Mouse (Mus musculus): Measurements from ENCODE around the gene Cacna1a. TPM values are rescaled to one million over a fixed set of nuclear protein-coding genes. Genes with fewer than 3 reads are reported as not detected.
"Not testable (repeated sequence)": the region's sequence is repeated elsewhere in the genome, so short reads cannot be mapped to it uniquely, and the experiment has no call there.

Cacna1a gene
- total RNA-seq, 2 experiments from 2014 or later, result not detected

DNA sequence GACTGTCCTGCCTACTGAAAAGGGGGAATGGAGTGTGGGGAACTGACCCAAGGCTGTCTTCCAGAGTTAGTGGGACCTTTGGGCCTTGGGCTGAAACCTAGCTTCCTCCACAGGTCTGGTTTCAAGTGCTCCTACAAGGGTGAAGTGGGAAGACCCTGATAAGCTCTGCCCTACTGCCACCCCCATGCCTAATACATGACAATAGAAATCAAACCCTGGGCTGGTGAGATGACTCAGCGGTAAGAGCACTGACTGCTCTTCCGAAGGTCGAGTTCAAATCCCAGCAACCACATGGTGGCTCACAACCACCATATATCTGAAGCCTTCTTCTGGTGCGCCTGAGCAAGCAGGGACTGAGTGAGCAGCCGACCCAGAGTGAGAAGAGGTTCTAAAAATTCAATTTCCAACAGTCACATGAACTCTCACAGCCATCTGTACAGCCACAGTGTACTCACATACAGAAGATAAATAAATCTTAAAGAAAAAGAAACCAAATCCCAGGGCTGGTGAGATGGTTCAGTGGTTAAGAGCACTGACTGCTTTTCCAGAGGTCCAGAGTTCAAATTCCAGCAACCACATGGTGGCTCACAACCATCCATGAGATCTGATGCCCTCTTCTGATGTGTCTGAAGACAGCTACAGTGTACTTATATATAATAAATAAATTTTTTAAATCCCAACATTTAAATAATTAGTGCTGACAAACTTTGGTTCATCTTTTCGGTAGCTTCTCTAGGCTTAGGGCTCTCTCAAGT is 280.7 kb downstream of the Cacna1a start:
- no peak for ATAC-seq (replicated peaks; ENCODE audit: low FRiP score, poor library complexity, severe bottlenecking)

- ATAC-seq (replicated peaks; ENCODE audit: low FRiP score, poor library complexity, severe bottlenecking), result not testable (repeated sequence)
These were observed 282.2 kb downstream of the Cacna1a start for GRCm38 (mm10) chr8:84670295-84671006.

- no peak for ATAC-seq (replicated peaks; ENCODE audit: low FRiP score, poor library complexity, severe bottlenecking)
These were observed 289.1 kb downstream of the Cacna1a start for GRCm38 (mm10) chr8:84677305-84677704.

- ATAC-seq (replicated peaks; ENCODE audit: low FRiP score, poor library complexity, severe bottlenecking), result no peak
These were observed 293.2 kb downstream of the Cacna1a start for GRCm38 (mm10) chr8:84681476-84681875.

- ATAC-seq (replicated peaks; ENCODE audit: low FRiP score, poor library complexity, severe bottlenecking), result no peak
These were observed 294.0 kb downstream of the Cacna1a start for GRCm38 (mm10) chr8:84682257-84682656.

DNA sequence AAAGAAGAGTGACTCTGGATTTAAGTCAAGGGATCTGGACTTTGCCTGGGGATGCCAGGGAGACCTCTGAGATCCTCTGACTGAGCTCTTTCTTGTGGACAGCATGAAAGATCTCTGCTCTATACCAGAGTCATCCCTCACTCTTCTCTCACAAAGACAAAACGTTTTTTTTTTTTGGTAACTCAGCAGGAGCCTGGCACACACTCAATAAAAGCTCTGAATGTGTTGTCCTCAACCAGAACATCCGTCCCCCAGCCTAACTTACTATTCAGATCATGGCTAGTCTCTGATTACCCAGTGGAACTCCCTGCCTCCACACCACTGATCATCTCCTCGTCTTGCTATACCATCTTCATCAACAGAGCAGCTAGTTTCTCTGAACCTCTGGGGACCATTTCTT is 296.3 kb downstream of the Cacna1a start:
- ATAC-seq (replicated peaks; ENCODE audit: low FRiP score, poor library complexity, severe bottlenecking), result no peak

DNA sequence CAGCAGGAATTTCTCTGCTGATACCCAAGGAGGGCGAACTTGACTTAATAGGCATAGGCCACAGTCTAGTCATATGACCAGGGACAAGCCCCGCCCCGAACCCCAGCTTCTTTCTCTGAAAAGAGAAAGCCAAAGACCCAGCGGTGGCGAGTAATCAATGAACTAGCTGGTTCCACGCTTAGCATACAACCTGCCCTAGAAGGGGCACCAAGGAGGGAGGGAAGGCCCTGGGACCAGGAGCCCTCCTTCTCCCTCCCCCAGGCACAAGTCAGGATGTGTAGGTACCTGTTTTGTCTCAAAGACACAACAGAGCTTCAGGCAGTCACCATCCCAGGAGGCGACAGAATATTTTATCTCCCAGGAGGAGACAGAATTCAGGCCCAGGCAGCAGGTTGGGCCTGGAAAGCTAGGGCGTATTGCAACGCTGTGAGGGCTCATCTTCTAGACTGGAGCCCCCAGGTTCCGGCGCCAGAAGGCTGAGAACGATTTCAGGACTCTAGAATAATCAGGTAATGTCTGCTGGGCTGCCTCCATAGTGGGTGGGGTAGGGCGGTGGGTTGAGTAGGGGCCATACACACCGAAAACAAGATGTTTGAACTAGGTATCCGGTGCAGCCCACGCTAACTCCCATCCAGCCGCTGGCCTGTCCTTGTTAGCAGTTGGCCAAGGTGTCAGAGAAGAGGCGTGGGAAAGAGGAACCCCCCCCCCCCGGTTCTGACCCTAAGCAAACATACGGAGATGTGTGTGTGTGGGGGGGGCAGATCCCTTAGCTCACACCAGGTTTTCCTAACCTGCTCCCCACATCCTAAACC is 298.2 kb downstream of the Cacna1a start, which contains the start of gene Trmt1:
Gene Trmt1, plus strand, starts transcription at position 117 of the 812 bp plus-strand sequence.
- ATAC-seq (replicated peaks; ENCODE audit: low FRiP score, poor library complexity, severe bottlenecking), result peak; percentile 57

GRCm38 (mm10) chr8:84687003-84687704 is 298.9 kb downstream of the Cacna1a start:
- no peak for ATAC-seq (replicated peaks; ENCODE audit: low FRiP score, poor library complexity, severe bottlenecking)

DNA sequence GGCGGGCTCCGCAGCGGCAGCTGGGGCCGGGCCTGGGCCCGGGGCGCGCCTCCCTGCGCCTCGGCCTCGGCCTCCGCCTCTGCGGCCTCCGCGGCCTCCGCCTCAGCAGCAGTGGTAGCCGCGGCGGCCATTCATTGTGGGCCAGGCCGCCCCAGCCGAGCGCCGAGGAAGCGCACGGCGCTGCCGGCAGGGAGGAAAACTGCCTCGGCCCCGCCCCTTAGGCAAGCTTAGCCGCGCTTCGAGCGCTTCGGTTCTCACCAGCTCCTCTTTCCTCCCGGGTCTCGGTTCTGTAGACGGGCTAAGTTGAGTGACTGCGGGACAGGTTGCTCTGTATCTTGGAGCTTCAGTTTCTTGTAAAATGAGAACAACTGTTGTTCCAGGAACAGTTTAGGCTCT is 299.5 kb downstream of the Cacna1a start, which contains the start of gene Nacc1:
Gene Nacc1, minus strand, starts transcription at position 158 of the 396 bp plus-strand sequence.
- peak; percentile 84 for ATAC-seq (replicated peaks; ENCODE audit: low FRiP score, poor library complexity, severe bottlenecking)

DNA sequence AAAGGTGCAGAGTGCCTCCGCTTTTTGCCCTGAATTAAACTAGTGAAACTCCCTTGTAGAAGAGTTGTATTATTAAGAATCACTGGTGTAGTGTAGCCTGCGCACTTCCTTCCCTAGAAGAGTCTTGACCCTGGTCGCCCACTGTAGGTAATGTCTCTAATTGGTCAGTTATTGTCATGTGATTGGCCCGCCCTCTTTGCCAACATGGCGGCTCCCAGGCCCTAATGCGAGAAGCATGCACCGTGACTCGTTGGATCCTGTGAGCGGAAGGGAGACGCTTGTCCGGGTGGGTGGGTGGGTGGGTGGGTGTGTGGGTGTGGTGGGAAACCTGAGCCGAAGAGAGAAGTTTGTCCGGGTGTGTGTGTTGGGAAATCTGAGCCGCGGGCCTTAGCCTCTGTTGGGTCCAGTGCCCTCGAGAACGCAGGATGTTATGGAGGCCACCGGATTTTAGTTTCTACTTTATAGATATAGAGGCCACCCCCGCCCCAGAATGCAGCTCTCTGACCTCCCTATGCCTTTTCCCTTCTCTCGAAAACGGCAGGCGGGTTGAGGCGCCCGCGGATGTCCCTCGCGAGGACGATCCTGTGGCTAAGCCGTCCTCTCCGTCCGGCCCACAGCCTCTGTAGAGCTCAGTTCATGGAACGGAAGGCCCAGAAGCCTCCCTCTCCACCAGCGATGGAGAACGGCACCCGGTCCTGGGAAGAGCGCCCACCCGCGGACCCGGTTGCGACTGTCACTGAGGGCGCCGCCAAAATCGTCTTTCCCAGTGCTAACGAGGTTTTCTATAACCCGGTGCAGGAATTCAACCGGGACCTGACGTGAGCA is 301.1 kb downstream of the Cacna1a start:
- ATAC-seq (replicated peaks; ENCODE audit: low FRiP score, poor library complexity, severe bottlenecking), result peak; percentile 77

Other genes with a start within 250 kb of the Cacna1a start
- gene Cc2d1a, start 240.5 kb upstream of the Cacna1a start, total RNA-seq (2015; ENCODE audit: low replicate concordance), result 2.1 and 4.3 TPM in 2 replicates
- 1.3 and 17.9 TPM in 2 replicates for gene Cc2d1a, start 240.5 kb upstream of the Cacna1a start, total RNA-seq (2017; ENCODE audit: low replicate concordance)
- gene 4930432K21Rik, start 240.4 kb upstream of the Cacna1a start, total RNA-seq (2015; ENCODE audit: low replicate concordance), result not detected in 2 replicates
- gene 4930432K21Rik, start 240.4 kb upstream of the Cacna1a start, total RNA-seq (2017; ENCODE audit: low replicate concordance), result 0.51 TPM in 1 of 2 replicates, not detected in the other
- not detected in 2 replicates for gene Nanos3, start 203.2 kb upstream of the Cacna1a start, total RNA-seq (2015; ENCODE audit: low replicate concordance)
- gene Nanos3, start 203.2 kb upstream of the Cacna1a start, total RNA-seq (2017; ENCODE audit: low replicate concordance), result not detected in 2 replicates
- gene Zswim4, start 151.4 kb upstream of the Cacna1a start, total RNA-seq (2015; ENCODE audit: low replicate concordance), result 1.7 and 2.2 TPM in 2 replicates
- gene Zswim4, start 151.4 kb upstream of the Cacna1a start, total RNA-seq (2017; ENCODE audit: low replicate concordance), result 1.9 and 2.6 TPM in 2 replicates
- gene D8Ertd738e, start 138.7 kb upstream of the Cacna1a start, total RNA-seq (2015; ENCODE audit: low replicate concordance), result 57.3 and 58.3 TPM in 2 replicates
- gene D8Ertd738e, start 138.7 kb upstream of the Cacna1a start, total RNA-seq (2017; ENCODE audit: low replicate concordance), result 39.9 and 46.1 TPM in 2 replicates
- 6.7 and 7.2 TPM in 2 replicates for gene Mri1, start 131.1 kb upstream of the Cacna1a start, total RNA-seq (2015; ENCODE audit: low replicate concordance)
- 3.6 and 4.8 TPM in 2 replicates for gene Mri1, start 131.1 kb upstream of the Cacna1a start, total RNA-seq (2017; ENCODE audit: low replicate concordance)
- 12.6 and 15.9 TPM in 2 replicates for gene Ccdc130, start 118.1 kb upstream of the Cacna1a start, total RNA-seq (2015; ENCODE audit: low replicate concordance)
- gene Ccdc130, start 118.1 kb upstream of the Cacna1a start, total RNA-seq (2017; ENCODE audit: low replicate concordance), result 3.3 and 24.4 TPM in 2 replicates